Mouse (Mus musculus) CH12.LX (cell line): Measurements from ENCODE around the gene Edil3. TPM values are rescaled to one million over a fixed set of nuclear protein-coding genes. Genes with fewer than 3 reads are reported as not detected.

Source experiments
- DNase-seq: peaks from one replicate; pipeline ENCODE4 v3.0.0-alpha.2; 2013; ENCODE audit errors: extremely low read depth
- H3K27ac ChIP-seq: 2 replicates; pipeline ENCODE4 v1.5.1; 2012; ENCODE audit warnings: low read depth, mild to moderate bottlenecking, control low read depth, moderate library complexity; ENCODE audit not compliant: insufficient read depth
- H3K27me3 ChIP-seq: replicated peaks from 2 replicates; pipeline ENCODE3; 2012; ENCODE audit warnings: inconsistent platforms
- H3K36me3 ChIP-seq, 2 experiments: replicated peaks in 1 of 2; 2 replicates each; pipeline versions ENCODE3 to v1.6.1; 2012; ENCODE audit warnings: inconsistent platforms in 1 of 2, low read length in 1 of 2, mild to moderate bottlenecking in 1 of 2, mixed read lengths in 1 of 2, moderate library complexity in 1 of 2; ENCODE audit not compliant: control insufficient read depth in 1 of 2, insufficient read depth in 1 of 2
- H3K4me1 ChIP-seq, 2 experiments: 2 replicates each; pipeline ENCODE4 v1.6.1; 2012; ENCODE audit warnings: inconsistent platforms in 1 of 2, moderate library complexity in 1 of 2; ENCODE audit not compliant: insufficient read depth in 2 of 2, control insufficient read depth in 1 of 2
- H3K4me2 ChIP-seq: 2 replicates; pipeline ENCODE4 v1.6.1; 2012; ENCODE audit warnings: low read depth, mild to moderate bottlenecking, control low read depth; ENCODE audit not compliant: poor library complexity, insufficient read depth, severe bottlenecking
- H3K4me3 ChIP-seq, 3 experiments: fragments of 150-350 bp in 1 of 3; sonication (generic) in 1 of 3; replicated peaks in 1 of 3; 2 replicates each; pipeline versions ENCODE3 to v1.5.1; 2011 to 2012; ENCODE audit warnings: low read depth in 2 of 3, low read length in 2 of 3, mild to moderate bottlenecking in 2 of 3, moderate library complexity in 2 of 3, control low read depth in 1 of 3, improper control_type of control experiment in 1 of 3, inconsistent platforms in 1 of 3, mixed read lengths in 1 of 3; ENCODE audit not compliant: poor library complexity in 1 of 3
- H3K79me2 ChIP-seq: replicated peaks from 2 replicates; pipeline ENCODE4 v1.6.1; 2012; ENCODE audit warnings: mild to moderate bottlenecking, moderate library complexity; ENCODE audit not compliant: control insufficient read depth, poor library complexity, insufficient read depth, severe bottlenecking; ENCODE audit errors: extremely low read depth
- H3K9ac ChIP-seq: 2 replicates; pipeline ENCODE4 v1.6.1; 2012; ENCODE audit warnings: low read depth, mild to moderate bottlenecking, control low read depth, moderate library complexity; ENCODE audit not compliant: insufficient read depth
- H3K9me3 ChIP-seq: replicated peaks from 2 replicates; pipeline ENCODE3; 2012; ENCODE audit warnings: low read length, inconsistent platforms, mixed read lengths
- BHLHE40 ChIP-seq: IDR thresholded peaks from 2 replicates; pipeline ENCODE4 v1.6.1; 2011; ENCODE audit warnings: mild to moderate bottlenecking, low read depth, low read length, improper control_type of control experiment
- CHD1 ChIP-seq: IDR thresholded peaks from 2 replicates; pipeline ENCODE4 v1.6.1; 2012; ENCODE audit warnings: low read depth, low read length, improper control_type of control experiment, inconsistent platforms
- ELF1 ChIP-seq: IDR thresholded peaks from 2 replicates; pipeline ENCODE4 v1.6.1; 2014; ENCODE audit warnings: low read depth, mild to moderate bottlenecking, inconsistent platforms, low read length, improper control_type of control experiment
- ETS1 ChIP-seq: conservative IDR thresholded peaks from 2 replicates; pipeline ENCODE4 v1.6.1; 2012; ENCODE audit warnings: low read depth, mild to moderate bottlenecking, inconsistent platforms, low read length, improper control_type of control experiment, moderate library complexity
- HCFC1 ChIP-seq: IDR thresholded peaks from 2 replicates; pipeline ENCODE4 v1.6.1; 2012; ENCODE audit warnings: low read depth, mild to moderate bottlenecking, inconsistent platforms, low read length, improper control_type of control experiment
- IRF4 ChIP-seq: IDR thresholded peaks from 2 replicates; pipeline ENCODE4 v1.6.1; 2014; ENCODE audit warnings: low read depth, mild to moderate bottlenecking, inconsistent platforms, low read length, improper control_type of control experiment
- JUND ChIP-seq: conservative IDR thresholded peaks from 2 replicates; pipeline ENCODE4 v1.6.1; 2011; ENCODE audit warnings: low read depth, low read length, improper control_type of control experiment
- KAT2A ChIP-seq: IDR thresholded peaks from 2 replicates; pipeline ENCODE4 v1.6.1; 2012; ENCODE audit warnings: low read length, improper control_type of control experiment, inconsistent platforms; ENCODE audit not compliant: insufficient replicate concordance
- MAX ChIP-seq: IDR thresholded peaks from 2 replicates; pipeline ENCODE4 v1.6.1; 2011; ENCODE audit warnings: low read length, improper control_type of control experiment
- MAZ ChIP-seq: IDR thresholded peaks from 2 replicates; pipeline ENCODE4 v1.6.1; 2012; ENCODE audit warnings: low read depth, mild to moderate bottlenecking, inconsistent platforms, low read length, improper control_type of control experiment, moderate library complexity
- MXI1 ChIP-seq: IDR thresholded peaks from 2 replicates; pipeline ENCODE4 v1.6.1; 2011; ENCODE audit warnings: mild to moderate bottlenecking, low read depth, low read length, improper control_type of control experiment
- MYC ChIP-seq: IDR thresholded peaks from 2 replicates; pipeline ENCODE4 v1.6.1; 2011; ENCODE audit warnings: low read depth, mild to moderate bottlenecking, improper control_type of control experiment, low read length
- NRF1 ChIP-seq: IDR thresholded peaks from 2 replicates; pipeline ENCODE4 v1.6.1; 2014; ENCODE audit warnings: low read depth, mild to moderate bottlenecking, inconsistent platforms, low read length, improper control_type of control experiment, moderate library complexity
- RCOR1 ChIP-seq: conservative IDR thresholded peaks from 2 replicates; pipeline ENCODE4 v1.6.1; 2012; ENCODE audit warnings: low read depth, mild to moderate bottlenecking, inconsistent platforms, low read length, improper control_type of control experiment
- SIN3A ChIP-seq: IDR thresholded peaks from 2 replicates; pipeline ENCODE4 v1.6.1; 2012; ENCODE audit warnings: low read length, improper control_type of control experiment, inconsistent platforms
- TBP ChIP-seq: conservative IDR thresholded peaks from 2 replicates; pipeline ENCODE4 v1.6.1; 2011; ENCODE audit warnings: low read depth, low read length, improper control_type of control experiment
- TCF12 ChIP-seq: IDR thresholded peaks from 2 replicates; pipeline ENCODE4 v1.6.1; 2014; ENCODE audit warnings: low read depth, mild to moderate bottlenecking, inconsistent platforms, low read length, improper control_type of control experiment
- UBTF ChIP-seq: IDR thresholded peaks from 2 replicates; pipeline ENCODE4 v1.6.1; 2012; ENCODE audit warnings: low read depth, mild to moderate bottlenecking, inconsistent platforms, low read length, improper control_type of control experiment, moderate library complexity
- USF2 ChIP-seq: conservative IDR thresholded peaks from 2 replicates; pipeline ENCODE4 v1.6.1; 2011; ENCODE audit warnings: low read depth, low read length, improper control_type of control experiment
- ZKSCAN1 ChIP-seq: IDR thresholded peaks from 2 replicates; pipeline ENCODE4 v1.6.1; 2012; ENCODE audit warnings: low read depth, inconsistent platforms, low read length, improper control_type of control experiment, borderline replicate concordance
- ZNF384 ChIP-seq: IDR thresholded peaks from 2 replicates; pipeline ENCODE4 v1.6.1; 2012; ENCODE audit warnings: low read depth, low read length, improper control_type of control experiment, inconsistent platforms
- dilution Hi-C: fragments of 300-500 bp; cut with MboI; formaldehyde crosslinking; loops from 2 replicates; pipeline ENCODE4 v1.14.3; 2020; ENCODE audit warnings: low sequenced_read_pairs; ENCODE audit not compliant: extremely low pct_unique_long_range_greater_than_20kb, extremely low pct_ligation_motif_present
- in situ Hi-C: fragments of 300-500 bp; cut with MboI; formaldehyde crosslinking; loops from 3 replicates; pipeline ENCODE4 v1.14.3; 2019; ENCODE audit warnings: low sequenced_read_pairs, low pct_ligation_motif_present, low pct_unique_long_range_greater_than_20kb, mixed read lengths
- polyA plus RNA-seq: library from polyadenylated mRNA; unstranded; fragments of >175 nt; gene quantifications from 2 replicates; pipeline ENCODE4 v1.2.1, GENCODE M21; 2012; ENCODE audit warnings: low read depth; ENCODE audit not compliant: insufficient read length
- total RNA-seq, 2 experiments: library from RNA; depleted of rRNA; stranded (reverse); fragments of 300-350 nt in 1 of 2; fragments of >200 nt in 1 of 2; gene quantifications; 2 replicates each; pipeline ENCODE4 v1.2.3; 2012 to 2014

The Edil3 gene
- total and polyA plus RNA-seq, 3 experiments, result not detected

GRCm38 (mm10) chr13:88823522-88824419, 2.5 kb downstream of the Edil3 start:
- TF ChIP-seq MYC (no peak), ZNF384 (peak; percentile 90), BHLHE40 (no peak), UBTF (no peak), SIN3A (no peak)
- H3K9ac ChIP-seq, result no peak overlapping the region
- no peak overlapping the region for H3K4me2 ChIP-seq
- no peak overlapping the region for H3K27ac ChIP-seq
- no peak overlapping the region for H3K4me3 ChIP-seq
- H3K79me2 ChIP-seq, result 0 out of 2 replicates have a peak, but pooled peaks cover 2% of the 10 kb centered on the region
- peaks cover 0 to 8% of the 10 kb centered on the region in 2 experiments; a peak in 1 of 4 replicates for H3K4me1 ChIP-seq
- peak; percentile 18 for DNase-seq
- no peaks in the 10 kb centered on the region for H3K36me3 ChIP-seq
- dilution Hi-C loops (no loop called here), in situ Hi-C loops (no loop called here)
- H3K27me3 ChIP-seq, result no peaks in the 10 kb centered on the region
- peaks cover 7% of the 10 kb centered on the region for H3K9me3 ChIP-seq

- Histone ChIP-seq H3K79me2 (0 out of 2 replicates have a peak, but pooled peaks cover 2% of the 10 kb centered on the region), H3K36me3 (no peaks in the 10 kb centered on the region), H3K4me3 (no peak overlapping the region), H3K9ac (no peak overlapping the region), H3K9me3 (peaks cover 7% of the 10 kb centered on the region), H3K27ac (no peak overlapping the region), H3K4me1 (peaks cover 0 to 8% of the 10 kb centered on the region in 2 experiments; a peak in 1 of 4 replicates), H3K27me3 (no peaks in the 10 kb centered on the region), H3K4me2 (no peak overlapping the region)
- no peak for DNase-seq
- TF ChIP-seq SIN3A (no peak), IRF4 (no peak), KAT2A (no peak), TBP (no peak), USF2 (no peak), ELF1 (no peak), CHD1 (no peak)
- dilution Hi-C loops (no loop called here), in situ Hi-C loops (no loop called here)
Observed at GRCm38 (mm10) chr13:88824441-88824840, 3.2 kb downstream of the Edil3 start.

GRCm38 (mm10) chr13:88828362-88828761, 7.1 kb downstream of the Edil3 start:
- peak; percentile 70 for DNase-seq
- dilution Hi-C loops, result no loop called here
- Histone ChIP-seq H3K27me3 (no peaks in the 10 kb centered on the region), H3K9ac (no peak overlapping the region), H3K79me2 (0 out of 2 replicates have a peak, but pooled peaks cover 2% of the 10 kb centered on the region), H3K4me3 (no peak overlapping the region)
- no peak for TF ChIP-seq CHD1
- TF ChIP-seq TCF12, result no peak
- no peak for TF ChIP-seq JUND
- no peak for TF ChIP-seq NRF1
- TF ChIP-seq KAT2A, result no peak
- TF ChIP-seq MAX, result no peak
- no peak for TF ChIP-seq ETS1
- TF ChIP-seq ZNF384, result no peak
- no peak for TF ChIP-seq RCOR1
- TF ChIP-seq ZKSCAN1, result no peak
- no peak for TF ChIP-seq HCFC1
- no peak for TF ChIP-seq MAZ
- no peak for TF ChIP-seq MXI1
- TF ChIP-seq, all 38 proteins: peak for 0
- in situ Hi-C loops, result no loop called here
- H3K36me3 ChIP-seq, result no peaks in the 10 kb centered on the region
- H3K9me3 ChIP-seq, result no peaks in the 10 kb centered on the region
- H3K4me1 ChIP-seq, result peaks cover 0 to 8% of the 10 kb centered on the region in 2 experiments; a peak in 1 of 4 replicates
- H3K4me2 ChIP-seq, result no peak overlapping the region
- H3K27ac ChIP-seq, result no peak overlapping the region
